Mouse (Mus musculus) cerebellum, adult 2 months (tissue): ENCODE data around the gene Cacng6.

Source experiments
- CTCF ChIP-seq: fragments of 200-500 bp; IDR thresholded peaks from 2 replicates; pipeline ENCODE4 v1.5.1; 2011; ENCODE audit warnings: low read depth, mild to moderate bottlenecking, control low read depth, low read length, moderate library complexity, borderline replicate concordance; ENCODE audit not compliant: insufficient read depth
- POLR2A ChIP-seq: fragments of 200-500 bp; IDR thresholded peaks from 2 replicates; pipeline ENCODE4 v1.6.1; 2011; ENCODE audit warnings: low read length, control low read depth, borderline replicate concordance; ENCODE audit not compliant: insufficient read depth

DNA sequence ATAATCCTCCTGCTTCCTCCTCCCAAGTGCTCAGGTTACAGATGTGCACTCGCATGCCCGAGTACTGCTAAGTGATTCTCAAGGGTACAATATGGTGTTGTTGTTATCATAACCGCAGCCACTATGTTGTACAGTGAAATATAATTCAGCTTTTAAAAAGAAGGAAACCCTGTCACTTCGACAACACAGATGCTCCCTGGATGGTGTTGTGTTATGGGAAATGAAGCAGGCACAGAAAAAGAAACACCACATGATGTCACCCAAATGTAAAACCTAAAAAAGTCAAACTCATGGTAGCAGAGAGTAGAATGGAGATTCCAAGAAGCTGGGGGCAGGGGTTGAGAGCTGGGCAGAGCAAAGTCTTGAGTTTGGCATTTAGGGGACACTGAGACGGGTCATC is 26.7 kb downstream of the Cacng6 start:
- TF ChIP-seq POLR2A (no peak), CTCF (no peak)
